Mouse (Mus musculus) hindbrain, postnatal 0 days (tissue): ENCODE data around the gene Banf1. TPM values are rescaled to one million over a fixed set of nuclear protein-coding genes. Genes with fewer than 3 reads are reported as not detected.

ENCODE experiments used
- ATAC-seq: fragments of 200-750 bp; cut with Nextera tagmentation; 2 replicates; pipeline ENCODE4 v1.8.0; 2017; ENCODE audit warnings: mild to moderate bottlenecking, moderate TSS enrichment, moderate library complexity
- DNase-seq: peaks from one replicate; pipeline ENCODE4 v3.0.0-alpha.2; 2015; ENCODE audit warnings: low spot score
- H3K27ac ChIP-seq: fragments of 300-500 bp; sonication (generic); 2 replicates; pipeline ENCODE4 v1.5.1; 2014; ENCODE audit warnings: mild to moderate bottlenecking
- H3K27me3 ChIP-seq: fragments of 300-500 bp; sonication (generic); 2 replicates; pipeline ENCODE4 v1.6.1; 2014; ENCODE audit warnings: low read length, mixed read lengths; ENCODE audit not compliant: insufficient read depth
- H3K36me3 ChIP-seq: fragments of 300-500 bp; sonication (generic); 2 replicates; pipeline ENCODE4 v1.6.1; 2014; ENCODE audit warnings: low read length, mixed read lengths; ENCODE audit not compliant: insufficient read depth
- H3K4me1 ChIP-seq: fragments of 300-500 bp; sonication (generic); 2 replicates; pipeline ENCODE4 v1.6.1; 2014; ENCODE audit warnings: antibody characterized with exemption, low read length, mixed read lengths; ENCODE audit not compliant: insufficient read depth
- H3K4me2 ChIP-seq: fragments of 300-500 bp; sonication (generic); 2 replicates; pipeline ENCODE4 v1.6.1; 2014; ENCODE audit warnings: low read depth, mild to moderate bottlenecking, low read length, moderate library complexity, mixed read lengths
- H3K4me3 ChIP-seq: fragments of 300-500 bp; sonication (generic); 2 replicates; pipeline ENCODE4 v1.5.1; 2014; ENCODE audit warnings: low read length
- H3K9ac ChIP-seq: fragments of 300-500 bp; sonication (generic); replicated peaks from 2 replicates; pipeline ENCODE4 v1.6.1; 2014; ENCODE audit warnings: mild to moderate bottlenecking, low read length, moderate library complexity, mixed read lengths
- H3K9me3 ChIP-seq: fragments of 300-500 bp; sonication (generic); 2 replicates; pipeline ENCODE4 v1.6.1; 2016; ENCODE audit warnings: low read length, mixed read lengths
- CTCF ChIP-seq: IDR thresholded peaks from 2 replicates; pipeline ENCODE4 v1.5.1; 2016; ENCODE audit warnings: antibody characterized with exemption, control low read depth, low read depth
- WGBS: fragments of 180-500 bp; shearing (Covaris S2); extraction: QIAGEN DNeasy Blood & Tissue Kit; methylation state at CpG from one replicate; pipeline ENCODE4 v1.1.7; 2014; 5-methylcytosine and 5-hydroxymethylcytosine counted together
- polyA plus RNA-seq: library from polyadenylated mRNA; unstranded; fragments of >200 nt; fragmentation: Nextera tagmentation; extraction: Ambion mirVana; gene quantifications from 2 replicates; pipeline ENCODE4 v1.2.1, GENCODE M21; 2015
- total RNA-seq: library from RNA; depleted of rRNA; stranded (reverse); fragments of >200 nt; gene quantifications from 2 replicates; pipeline ENCODE4 v1.2.3, GENCODE M21; 2014; rRNA removed

The Banf1 gene
- 78.3 and 95.8 TPM in 2 replicates for total RNA-seq
- polyA plus RNA-seq, result 316 and 319 TPM in 2 replicates

DNA sequence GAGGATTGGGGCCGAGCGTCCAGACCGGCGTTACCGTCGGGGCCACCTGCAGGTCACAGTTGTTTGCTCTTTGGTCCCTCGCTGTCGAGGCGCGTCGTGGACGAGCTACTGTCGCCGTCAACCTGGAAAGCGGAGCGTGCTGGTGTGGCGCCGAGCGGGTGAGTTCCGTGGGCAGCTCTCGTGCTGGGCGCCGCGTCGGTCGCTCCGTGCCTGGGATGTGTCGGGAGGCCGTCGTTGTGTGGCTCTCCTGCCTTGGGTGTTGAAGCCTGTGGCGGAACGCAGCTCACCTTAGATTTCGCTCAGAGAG, at the start of gene Banf1:
Banf1 (minus strand) TSS at position 116 of the 307 bp plus-strand sequence.
- ATAC-seq (peak; percentile 9; the same call in 1 of the 2 replicates), DNase-seq (no peak)
- WGBS, result under 1% methylated on average over 33 of the region's 33 CpGs
- peak within 1 kb of the TSS; percentile 75 for H3K9ac ChIP-seq
- H3K4me3 ChIP-seq, result peak within 1 kb of the TSS; percentile 94
- peak within 1 kb of the TSS; percentile 95 for H3K4me2 ChIP-seq
- H3K27ac ChIP-seq, result peak within 1 kb of the TSS; percentile 92
- H3K36me3 ChIP-seq, result peaks cover 46% of the 10 kb centered on the region
- H3K4me1 ChIP-seq, result peaks cover 14% of the 10 kb centered on the region; the same call in 1 of the 2 replicates
- H3K27me3 ChIP-seq, result no peaks in the 10 kb centered on the region
- no peaks in the 10 kb centered on the region for H3K9me3 ChIP-seq
- no peak for TF ChIP-seq CTCF

DNA sequence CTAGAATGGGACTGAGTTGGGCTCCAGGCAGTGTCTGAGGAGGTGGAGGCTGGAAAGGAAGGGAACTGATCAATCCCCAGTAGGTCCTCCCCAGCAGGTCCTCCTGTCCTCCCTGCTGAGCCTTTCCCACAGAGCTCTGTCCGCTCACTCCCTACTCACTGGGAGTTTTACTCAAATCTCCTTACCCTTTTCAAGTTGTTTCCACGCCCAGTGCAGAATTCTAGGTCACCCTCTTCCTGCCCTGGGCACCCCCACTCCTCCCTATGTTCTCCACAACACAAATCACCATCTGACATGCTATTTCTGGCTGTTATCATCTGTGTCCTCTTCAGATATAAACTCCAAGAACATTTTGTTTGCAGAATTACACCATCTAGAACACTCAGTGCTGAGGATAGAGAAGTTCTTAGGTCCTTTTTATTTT, 47.6 kb upstream of the Banf1 start:
- Histone ChIP-seq H3K36me3 (no peaks in the 10 kb centered on the region), H3K4me3 (no peak overlapping the region), H3K27ac (no peak overlapping the region), H3K4me1 (no peaks in the 10 kb centered on the region), H3K4me2 (no peak overlapping the region), H3K27me3 (no peaks in the 10 kb centered on the region), H3K9me3 (no peaks in the 10 kb centered on the region), H3K9ac (no peak overlapping the region)
- 64% methylated on average over 2 of the region's 2 CpGs for WGBS
- no peak for TF ChIP-seq CTCF
- ATAC-seq (no peak), DNase-seq (no peak)

DNA sequence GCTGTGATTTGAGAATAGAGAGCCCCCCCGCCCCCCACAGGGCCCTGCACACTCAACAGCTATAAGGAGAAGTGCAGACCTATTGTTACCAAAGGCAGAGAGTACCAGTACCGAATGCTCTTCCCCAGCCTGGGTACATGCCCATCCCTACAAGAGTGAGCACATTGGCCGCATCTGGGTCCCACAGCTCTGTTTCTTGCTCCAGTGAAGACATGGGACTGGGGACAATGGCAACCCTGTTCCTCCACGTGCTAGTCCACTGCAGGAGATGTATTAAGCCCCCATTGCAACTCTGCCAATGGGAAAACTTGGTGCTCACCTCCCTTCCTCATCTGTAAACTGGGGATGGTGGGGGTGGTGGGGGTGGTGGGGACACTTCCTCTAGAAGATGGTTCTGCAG, 46.9 kb upstream of the Banf1 start:
- H3K27ac ChIP-seq, result no peak overlapping the region
- no peaks in the 10 kb centered on the region for H3K4me1 ChIP-seq
- no peaks in the 10 kb centered on the region for H3K9me3 ChIP-seq
- 71% methylated on average over 4 of the region's 4 CpGs for WGBS
- H3K27me3 ChIP-seq, result no peaks in the 10 kb centered on the region
- H3K4me3 ChIP-seq, result no peak overlapping the region
- H3K36me3 ChIP-seq, result no peaks in the 10 kb centered on the region
- DNase-seq (no peak), ATAC-seq (no peak)
- TF ChIP-seq CTCF, result no peak
- no peak overlapping the region for H3K4me2 ChIP-seq
- H3K9ac ChIP-seq, result no peak overlapping the region

DNA sequence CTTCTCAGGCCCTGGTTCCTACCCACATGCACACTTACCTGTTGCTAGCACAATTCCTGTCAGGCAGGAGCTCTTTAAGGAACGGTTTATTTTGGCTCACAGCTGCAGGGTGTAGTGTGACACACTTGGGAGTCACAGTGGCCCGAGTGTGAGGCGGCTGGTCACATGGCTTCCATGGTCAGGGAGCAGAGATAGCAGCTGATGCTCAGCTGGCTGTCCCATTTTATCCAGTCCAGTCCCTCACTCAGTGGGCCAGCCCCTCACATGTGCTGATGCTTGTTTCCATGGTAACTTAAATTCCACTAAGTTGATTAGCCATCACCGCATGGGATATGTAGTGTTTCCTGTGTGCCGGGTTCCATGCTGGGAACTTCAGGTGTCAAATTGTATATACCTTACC, 45.0 kb upstream of the Banf1 start:
- TF ChIP-seq CTCF, result no peak
- Histone ChIP-seq H3K27me3 (no peaks in the 10 kb centered on the region), H3K36me3 (no peaks in the 10 kb centered on the region), H3K9ac (no peak overlapping the region), H3K4me2 (no peak overlapping the region), H3K9me3 (no peaks in the 10 kb centered on the region), H3K27ac (no peak overlapping the region), H3K4me1 (0 out of 2 replicates have a peak, but pooled peaks cover 8% of the 10 kb centered on the region), H3K4me3 (no peak overlapping the region)
- WGBS, result 59% methylated on average over 5 of the region's 5 CpGs
- DNase-seq, result no peak
- ATAC-seq, result no peak

DNA sequence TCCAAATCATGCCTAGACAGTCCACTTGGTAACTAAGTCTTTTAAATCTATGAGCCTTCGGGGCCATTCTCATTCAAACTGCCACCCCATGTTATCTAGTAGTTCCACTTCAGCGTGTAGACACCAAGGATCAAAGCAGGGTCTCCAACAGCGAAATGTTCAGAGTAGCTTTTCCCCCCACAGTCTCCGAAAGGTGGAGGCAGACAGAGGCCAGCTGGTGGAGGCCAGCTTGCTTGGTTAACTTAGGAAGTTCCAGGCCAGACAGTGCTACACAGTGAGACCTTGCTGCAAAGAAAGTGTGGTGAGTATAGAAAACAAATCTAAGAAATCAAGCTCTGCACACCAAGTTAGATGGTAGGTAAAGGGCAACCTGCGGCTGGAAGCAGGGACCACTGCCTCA, 43.7 kb upstream of the Banf1 start:
- H3K4me1 ChIP-seq, result 0 out of 2 replicates have a peak, but pooled peaks cover 11% of the 10 kb centered on the region
- no peak for TF ChIP-seq CTCF
- no peak overlapping the region for H3K27ac ChIP-seq
- no peak overlapping the region for H3K9ac ChIP-seq
- H3K9me3 ChIP-seq, result no peaks in the 10 kb centered on the region
- no peak for DNase-seq
- H3K4me2 ChIP-seq, result no peak overlapping the region
- H3K27me3 ChIP-seq, result no peaks in the 10 kb centered on the region
- 94% methylated on average over 5 of the region's 5 CpGs for WGBS
- ATAC-seq, result no peak
- H3K4me3 ChIP-seq, result no peak overlapping the region
- H3K36me3 ChIP-seq, result no peaks in the 10 kb centered on the region

DNA sequence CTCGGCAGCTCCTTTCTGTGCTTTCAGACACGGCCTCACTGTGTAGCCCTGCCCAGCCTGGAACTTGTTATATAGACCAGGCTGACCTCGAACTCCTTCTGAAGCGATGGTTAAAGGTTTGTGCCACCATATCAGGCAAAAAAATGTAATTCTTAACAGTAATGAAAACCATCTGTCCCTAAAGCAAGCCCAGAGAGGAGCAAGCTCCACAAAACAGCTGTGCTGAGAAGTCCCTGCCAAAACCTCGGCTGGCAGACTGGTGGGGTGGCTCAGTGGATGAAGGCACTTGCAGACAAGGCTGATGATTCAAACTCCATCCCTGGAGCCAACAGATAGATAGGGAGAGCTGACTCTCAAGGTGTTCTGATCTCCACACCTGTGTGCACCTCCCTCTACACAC, 42.1 kb upstream of the Banf1 start:
- DNase-seq (no peak), ATAC-seq (no peak)
- Histone ChIP-seq H3K27ac (peak overlapping the region; percentile 41; the same call in 1 of the 2 replicates), H3K9me3 (no peaks in the 10 kb centered on the region), H3K4me2 (no peak overlapping the region), H3K4me3 (no peak overlapping the region), H3K4me1 (0 out of 2 replicates have a peak, but pooled peaks cover 11% of the 10 kb centered on the region), H3K36me3 (no peaks in the 10 kb centered on the region), H3K27me3 (no peaks in the 10 kb centered on the region), H3K9ac (no peak overlapping the region)
- 76% methylated on average over 5 of the region's 5 CpGs for WGBS
- TF ChIP-seq CTCF, result no peak

DNA sequence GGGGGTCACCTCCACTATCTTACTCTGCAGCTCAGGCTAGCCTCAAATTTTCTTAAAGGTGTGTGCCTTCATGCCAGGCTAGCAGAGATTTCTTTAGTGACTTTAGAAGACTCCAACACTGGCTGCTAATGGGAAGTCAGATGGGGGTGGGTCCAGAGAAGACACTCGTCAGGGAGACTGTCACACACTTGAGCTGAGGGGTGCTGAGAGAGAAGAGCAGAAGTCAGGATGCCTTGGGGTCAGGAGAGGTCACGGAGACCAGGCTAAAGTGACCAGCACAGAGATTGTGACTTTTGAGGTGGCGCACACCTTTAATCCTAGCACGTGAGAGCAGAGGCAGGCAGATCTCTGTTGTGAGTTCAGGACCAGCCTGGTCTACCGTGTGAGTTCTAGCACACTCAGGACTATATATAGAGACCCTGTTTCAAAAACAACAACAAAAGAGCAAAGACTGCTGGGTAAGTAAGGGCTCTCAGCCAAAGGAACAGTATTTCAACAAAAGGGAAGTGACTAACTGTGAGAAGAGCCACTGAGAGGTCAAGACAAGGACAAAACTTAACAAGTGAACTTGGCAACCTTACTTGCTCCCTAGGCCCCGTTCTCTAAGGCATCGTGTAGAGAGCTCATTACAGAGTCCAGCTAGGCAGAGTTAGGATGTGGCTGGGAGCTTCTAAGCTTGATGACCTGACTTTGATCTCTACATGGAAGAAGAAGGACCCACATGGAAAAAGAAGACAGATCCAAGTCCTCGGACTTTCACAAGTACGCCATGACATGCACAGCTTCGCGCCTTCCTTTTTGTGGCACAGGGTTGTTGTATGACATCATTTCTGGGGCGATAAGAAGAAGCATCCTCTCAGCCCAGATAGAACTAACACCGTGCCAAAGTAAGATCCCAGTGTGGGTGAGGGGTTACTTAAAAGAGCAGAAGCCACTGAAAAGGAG, 41.4 kb upstream of the Banf1 start:
- Histone ChIP-seq H3K27me3 (no peaks in the 10 kb centered on the region), H3K9ac (no peak overlapping the region), H3K36me3 (no peaks in the 10 kb centered on the region), H3K27ac (peak overlapping the region; percentile 41; the same call in 1 of the 2 replicates), H3K4me3 (no peak overlapping the region), H3K4me2 (no peak overlapping the region), H3K4me1 (0 out of 2 replicates have a peak, but pooled peaks cover 11% of the 10 kb centered on the region), H3K9me3 (no peaks in the 10 kb centered on the region)
- TF ChIP-seq CTCF, result no peak
- DNase-seq, result no peak
- WGBS, result 80% methylated on average over 13 of the region's 13 CpGs
- no peak for ATAC-seq
